ENCODE assay signal across 12 mouse cellular contexts in genomic region chr10:69686336-69686735, GRCm38 (mm10).
"Had no signal": no experiment of that assay in that cellular context is flagged by ENCODE, and none has a peak within 500 bp of the region (broad histone marks: within the 10 kb centered on the region; RNA-seq: fewer than 3 reads in every experiment).

No protein-coding gene starts in this region.

- H3K9me3 ChIP-seq: limb, embryonic 15.5 days; liver, embryonic 15.5 days had no signal

- H3K36me3 ChIP-seq: limb, embryonic 15.5 days; liver, embryonic 15.5 days; midbrain, embryonic 10.5 days had no signal

- ATAC-seq: midbrain, embryonic 16.5 days had no signal

- H3K4me1 ChIP-seq: liver, embryonic 15.5 days had no signal

- H3K27ac ChIP-seq: left cerebral cortex, adult 2 months; limb, embryonic 15.5 days; liver, embryonic 15.5 days; midbrain, embryonic 10.5 days had no signal

- DNase-seq: kidney, postnatal 10 days; kidney, postnatal 4 days; lung, embryonic 14.5 days; lung, postnatal 10 days; lung, postnatal 4 days; right cerebral cortex, postnatal 14 days; thymus, postnatal 14 days had no signal

- H3K27me3 ChIP-seq: limb, embryonic 15.5 days; liver, embryonic 15.5 days had no signal

- H3K9ac ChIP-seq: limb, embryonic 15.5 days; liver, embryonic 15.5 days; lung, embryonic 14.5 days had no signal

- H3K4me2 ChIP-seq: limb, embryonic 15.5 days; liver, embryonic 15.5 days; lung, embryonic 14.5 days had no signal

- H3K4me3 ChIP-seq: left cerebral cortex, adult 2 months; limb, embryonic 15.5 days; liver, embryonic 15.5 days; midbrain, embryonic 10.5 days had no signal
